Mouse (Mus musculus): ENCODE measurements around the gene Gipc2.
A peak's percentile ranks its signal among the peaks of the same experiment; 100 is the strongest.

Gene Gipc2

GRCm38 (mm10) chr3:152189306-152189705 is 23.3 kb upstream of the Gipc2 start:
- DNase-seq, result no peak

- DNase-seq, result no peak
Observed at GRCm38 (mm10) chr3:152186106-152186505, 20.1 kb upstream of the Gipc2 start.

GRCm38 (mm10) chr3:152183522-152183921 is 17.5 kb upstream of the Gipc2 start:
- DNase-seq, result no peak

GRCm38 (mm10) chr3:152180624-152181023 is 14.6 kb upstream of the Gipc2 start:
- DNase-seq, result no peak

GRCm38 (mm10) chr3:152179285-152179684 is 13.3 kb upstream of the Gipc2 start:
- no peak for DNase-seq

GRCm38 (mm10) chr3:152178816-152179215 is 12.8 kb upstream of the Gipc2 start:
- DNase-seq, result no peak

GRCm38 (mm10) chr3:152172322-152172935 is 6.4 kb upstream of the Gipc2 start:
- DNase-seq, result no peak

GRCm38 (mm10) chr3:152171862-152172261 is 5.8 kb upstream of the Gipc2 start:
- DNase-seq, result no peak

GRCm38 (mm10) chr3:152171236-152171635 is 5.2 kb upstream of the Gipc2 start:
- DNase-seq, result no peak

- DNase-seq, result no peak
Observed at GRCm38 (mm10) chr3:152170407-152170806, 4.4 kb upstream of the Gipc2 start.

GRCm38 (mm10) chr3:152168007-152168406 is 2.0 kb upstream of the Gipc2 start:
- no peak for DNase-seq

GRCm38 (mm10) chr3:152166699-152167451 is 845 bp upstream of the Gipc2 start:
- no peak for DNase-seq

GRCm38 (mm10) chr3:152165351-152166098 is 505 bp downstream of the Gipc2 start:
- peak; percentile 46 for DNase-seq

- DNase-seq, result no peak
Observed at GRCm38 (mm10) chr3:152165014-152165350, 1.0 kb downstream of the Gipc2 start.

- no peak for DNase-seq
Observed at GRCm38 (mm10) chr3:152163320-152163719, 2.7 kb downstream of the Gipc2 start.

GRCm38 (mm10) chr3:152160607-152161006 is 5.4 kb downstream of the Gipc2 start:
- DNase-seq, result no peak

- no peak for DNase-seq
Observed at GRCm38 (mm10) chr3:152159321-152159720, 6.7 kb downstream of the Gipc2 start.

- no peak for DNase-seq
Observed at GRCm38 (mm10) chr3:152158344-152159291, 7.4 kb downstream of the Gipc2 start.

GRCm38 (mm10) chr3:152156816-152157496 is 9.1 kb downstream of the Gipc2 start:
- DNase-seq, result no peak

GRCm38 (mm10) chr3:152155296-152155948 is 10.6 kb downstream of the Gipc2 start:
- DNase-seq, result no peak

GRCm38 (mm10) chr3:152154095-152154494 is 11.9 kb downstream of the Gipc2 start:
- DNase-seq, result no peak

- no peak for DNase-seq
Observed at GRCm38 (mm10) chr3:152153152-152153551, 12.9 kb downstream of the Gipc2 start.

Measured in cerebellum, adult 9-10 months (tissue).